In the genomic region with DNA sequence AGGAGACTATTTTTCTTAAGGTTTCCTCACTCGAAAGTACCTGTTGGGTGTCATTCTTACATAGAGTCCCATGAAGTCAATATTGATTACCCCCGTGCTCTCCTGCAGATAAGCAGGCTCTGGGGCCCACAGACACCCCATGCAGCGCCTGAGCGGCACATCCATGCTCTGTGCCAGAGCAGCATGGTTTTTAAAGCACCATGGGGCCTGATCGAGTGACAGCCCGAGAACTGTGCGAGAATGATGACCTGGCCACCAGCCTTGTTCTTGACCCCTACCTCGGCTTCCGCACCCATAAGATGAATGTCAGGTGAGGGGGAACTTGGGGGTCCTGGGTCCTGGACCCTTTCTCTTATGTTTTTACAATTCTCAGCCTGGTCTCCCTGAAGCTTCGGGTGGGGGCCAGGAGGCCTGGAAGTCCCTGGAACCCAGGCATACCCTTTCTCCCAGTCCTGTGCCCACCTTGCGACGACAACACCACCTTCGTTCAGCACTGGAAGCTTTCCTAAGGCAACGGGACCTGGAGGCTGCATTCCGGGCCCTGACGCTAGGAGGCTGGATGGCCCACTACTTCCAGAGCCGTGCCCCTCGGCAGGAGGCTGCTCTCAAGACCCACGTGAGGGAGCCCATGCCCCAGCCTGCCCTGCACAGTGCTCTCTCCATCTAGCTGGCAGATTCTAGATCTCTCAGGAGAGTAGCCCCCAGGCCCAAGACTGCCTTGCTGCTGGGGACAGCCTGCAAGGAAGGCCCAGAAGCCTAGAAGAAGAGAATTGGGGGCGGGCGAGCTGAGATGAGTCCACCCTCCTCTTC, we compare ENCODE assay signal across 9 mouse cellular contexts. TPM values are rescaled to one million over a fixed set of nuclear protein-coding genes. Genes with fewer than 3 reads are reported as not detected.
DNase-seq lines count a peak whose midpoint lies in the region; ATAC-seq and TF ChIP-seq lines count a peak whose summit lies in the region.
"Had no signal": no experiment of that assay in that cellular context is flagged by ENCODE, and none has a peak within 500 bp of the region (broad histone marks: within the 10 kb centered on the region; RNA-seq: fewer than 3 reads in every experiment).

No protein-coding gene starts in this region.

- H3K4me2 ChIP-seq in forebrain, embryonic 14.5 days (ENCODE audit: low read length), result peak overlapping the region; percentile 68
- peak overlapping the region; percentile 91 for H3K4me2 ChIP-seq in liver, embryonic 16.5 days (ENCODE audit: low read depth, low read length)

- H3K9me3 ChIP-seq in ES-E14 (ENCODE audit: control insufficient read depth, insufficient read depth, low read depth, low read length), result no peaks in the 10 kb centered on the region
- H3K9me3 ChIP-seq in forebrain, embryonic 14.5 days (replicated peaks; ENCODE audit: control insufficient read depth, low read length), result no peaks in the 10 kb centered on the region
- no peaks in the 10 kb centered on the region for H3K9me3 ChIP-seq in liver, embryonic 16.5 days (replicated peaks; ENCODE audit: control insufficient read depth, low read length)

- peaks cover 0 to 22% of the 10 kb centered on the region in 2 experiments; a peak in 1 of 4 replicates for H3K4me1 ChIP-seq in ES-E14 (ENCODE audit: control insufficient read depth in 2 of 2, insufficient read depth in 2 of 2, low read length in 2 of 2, poor library complexity in 1 of 2)
- H3K4me1 ChIP-seq in forebrain, embryonic 14.5 days (ENCODE audit: control insufficient read depth, insufficient read depth, low read length), result peaks cover 21% of the 10 kb centered on the region
- peaks cover 66% of the 10 kb centered on the region for H3K4me1 ChIP-seq in liver, embryonic 16.5 days (ENCODE audit: control insufficient read depth, low read depth, low read length)

- peak overlapping the region; percentile 90 to 95; a peak in 2 of 4 replicates for H3K4me3 ChIP-seq in ES-E14 (ENCODE audit: insufficient read depth in 1 of 2, low read depth in 1 of 2, low read length in 2 of 2, poor library complexity in 1 of 2, severe bottlenecking in 1 of 2)
- H3K4me3 ChIP-seq in forebrain, embryonic 14.5 days (ENCODE audit: low read depth, low read length), result peak overlapping the region; percentile 67
- peak overlapping the region; percentile 83 for H3K4me3 ChIP-seq in liver, embryonic 16.5 days (ENCODE audit: low read depth, low read length)

- no peaks in the 10 kb centered on the region for H3K27me3 ChIP-seq in forebrain, embryonic 14.5 days (replicated peaks; ENCODE audit: control insufficient read depth, insufficient read depth, low read length)
- H3K27me3 ChIP-seq in liver, embryonic 16.5 days (ENCODE audit: control insufficient read depth, insufficient read depth, low read depth, low read length), result no peaks in the 10 kb centered on the region

- no peak overlapping the region; the same call in 1 of the 2 replicates for H3K9ac ChIP-seq in ES-E14 (ENCODE audit: insufficient read depth, low read depth, low read length, poor library complexity, severe bottlenecking)
- H3K9ac ChIP-seq in forebrain, embryonic 14.5 days (ENCODE audit: low read length), result no peak overlapping the region
- peak overlapping the region; percentile 90 for H3K9ac ChIP-seq in liver, embryonic 16.5 days (ENCODE audit: low read depth, low read length)

- 80% methylated on average over 21 of the region's 21 CpGs for WGBS in forebrain, embryonic 14.5 days
- 55% methylated on average over 21 of the region's 21 CpGs for WGBS in liver, embryonic 16.5 days (ENCODE audit: insufficient replicate concordance)

- H3K27ac ChIP-seq in ES-E14 (ENCODE audit: insufficient read depth, low read depth, low read length, poor library complexity, severe bottlenecking), result no peak overlapping the region
- H3K27ac ChIP-seq in forebrain, embryonic 14.5 days (ENCODE audit: low read depth, low read length), result no peak overlapping the region
- H3K27ac ChIP-seq in liver, embryonic 16.5 days (ENCODE audit: low read length), result peak overlapping the region; percentile 93

- no peak for ATAC-seq in forebrain, embryonic 14.5 days
- ATAC-seq in liver, embryonic 16.5 days (ENCODE audit: low read depth), result peak; percentile 30
- ATAC-seq in megakaryocyte-erythroid progenitor cell, adult 5-6 weeks (replicated peaks; ENCODE audit: low FRiP score, low TSS enrichment, poor library complexity, severe bottlenecking), result no peak

- in situ Hi-C loops in ES-E14 (cut with MboI; ENCODE audit: low sequenced_read_pairs in 2 of 2, unreplicated experiment in 2 of 2), result no loop called here

- H3K36me3 ChIP-seq in ES-E14 (ENCODE audit: control insufficient read depth, insufficient read depth, low read length, poor library complexity, severe bottlenecking), result peaks cover 41% of the 10 kb centered on the region
- peaks cover 24% of the 10 kb centered on the region for H3K36me3 ChIP-seq in forebrain, embryonic 14.5 days (ENCODE audit: control insufficient read depth, insufficient read depth, low read length)
- peaks cover 13% of the 10 kb centered on the region; the same call in 1 of the 2 replicates for H3K36me3 ChIP-seq in liver, embryonic 16.5 days (ENCODE audit: control insufficient read depth, insufficient read depth)

- peak; percentile 92 for DNase-seq in heart, adult 11 months
- no peak for DNase-seq in heart, adult 8-10 months (ENCODE audit: low spot score)
- DNase-seq in ES-E14 (ENCODE audit: low read depth, low spot score), result no peak
- no peak for DNase-seq in forebrain, embryonic 14.5 days (ENCODE audit: low spot score)
- DNase-seq in right cerebral cortex, postnatal 10 days (ENCODE audit: low spot score in 2 of 2), result no peak
- DNase-seq in spleen, adult 12 weeks (ENCODE audit: low spot score), result no peak

TF ChIP-seq in ES-E14, 5 proteins besides CTCF, POLR2A, EP300 and RAD21:
- no peak for TF ChIP-seq ZC3H11A (IDR thresholded peaks at IDR 0.05; ENCODE audit: borderline replicate concordance, low read depth, low read length)
- TF ChIP-seq HCFC1 (IDR thresholded peaks at IDR 0.05; ENCODE audit: borderline replicate concordance, insufficient read depth, low read length), result no peak
- TF ChIP-seq MAFK (IDR thresholded peaks at IDR 0.05; ENCODE audit: insufficient read depth, low read depth, low read length), result no peak
- TF ChIP-seq CHD2 (IDR thresholded peaks at IDR 0.05; ENCODE audit: low read depth, low read length), result no peak

RNA-seq across cellular contexts. Expression of a gene that starts 2.0 kb away (rescaled TPM):
- total RNA-seq in heart, adult 8-10 months (2022), result 10 to 100 TPM in 2 of 4 experiments, 1 to 10 TPM in 2; 7.5 to 10.8 (median 9.7) TPM
- total RNA-seq in ES-E14 (2012; rRNA removed), result 68.4 and 121 TPM in 2 replicates
- polyA plus RNA-seq in forebrain, embryonic 14.5 days (2014; fragmentation: Nextera tagmentation; extraction: Ambion mirVana), result 54.6 and 57.1 TPM in 2 replicates
- polyA plus RNA-seq in liver, embryonic 16.5 days (2015; fragmentation: Nextera tagmentation; extraction: Ambion mirVana), result 41.3 and 47.4 TPM in 2 replicates
- total RNA-seq in megakaryocyte-erythroid progenitor cell, adult 5-6 weeks (2014; fragmentation: Nextera tagmentation), result 75.8 and 96.3 TPM in 2 replicates
- total RNA-seq in megakaryocyte-erythroid progenitor cell, adult 5-6 weeks (2017), result 25.6 and 52.4 TPM in 2 replicates

RNA-seq across cellular contexts. Expression of a gene that starts 11.0 kb away (rescaled TPM):
- 1 to 10 TPM; 1.8 to 3.8 (median 2.8) TPM for total RNA-seq in heart, adult 8-10 months (2022)
- 46.4 and 130 TPM in 2 replicates for total RNA-seq in ES-E14 (2012; rRNA removed)
- 11.7 and 13.1 TPM in 2 replicates for polyA plus RNA-seq in forebrain, embryonic 14.5 days (2014; fragmentation: Nextera tagmentation; extraction: Ambion mirVana)
- 65.0 and 71.5 TPM in 2 replicates for polyA plus RNA-seq in liver, embryonic 16.5 days (2015; fragmentation: Nextera tagmentation; extraction: Ambion mirVana)
- 279 and 377 TPM in 2 replicates for total RNA-seq in megakaryocyte-erythroid progenitor cell, adult 5-6 weeks (2014; fragmentation: Nextera tagmentation)
- 151 and 283 TPM in 2 replicates for total RNA-seq in megakaryocyte-erythroid progenitor cell, adult 5-6 weeks (2017)

RNA-seq across cellular contexts. Expression of a gene that starts 16.8 kb away (rescaled TPM):
- under 1 TPM in 3 of 4 experiments, not detected in 1; 0.12 to 0.24 (median 0.17) TPM for total RNA-seq in heart, adult 8-10 months (2022)
- total RNA-seq in ES-E14 (2012; rRNA removed), result 0.53 and 0.94 TPM in 2 replicates
- polyA plus RNA-seq in forebrain, embryonic 14.5 days (2014; fragmentation: Nextera tagmentation; extraction: Ambion mirVana), result 0.12 TPM in 1 of 2 replicates, not detected in the other
- 0.33 and 0.36 TPM in 2 replicates for polyA plus RNA-seq in liver, embryonic 16.5 days (2015; fragmentation: Nextera tagmentation; extraction: Ambion mirVana)
- not detected in 2 replicates for total RNA-seq in megakaryocyte-erythroid progenitor cell, adult 5-6 weeks (2014; fragmentation: Nextera tagmentation)
- total RNA-seq in megakaryocyte-erythroid progenitor cell, adult 5-6 weeks (2017), result 0.33 and 1.1 TPM in 2 replicates

RNA-seq across cellular contexts. Expression of a gene that starts 29.2 kb away (rescaled TPM):
- not detected for total RNA-seq in heart, adult 8-10 months (2022)
- 0.11 TPM in 1 of 2 replicates, not detected in the other for total RNA-seq in ES-E14 (2012; rRNA removed)
- not detected in 2 replicates for polyA plus RNA-seq in forebrain, embryonic 14.5 days (2014; fragmentation: Nextera tagmentation; extraction: Ambion mirVana)
- polyA plus RNA-seq in liver, embryonic 16.5 days (2015; fragmentation: Nextera tagmentation; extraction: Ambion mirVana), result not detected in 2 replicates
- total RNA-seq in megakaryocyte-erythroid progenitor cell, adult 5-6 weeks (2014; fragmentation: Nextera tagmentation), result not detected in 2 replicates
- not detected in 2 replicates for total RNA-seq in megakaryocyte-erythroid progenitor cell, adult 5-6 weeks (2017)
- polyA plus RNA-seq: C2C12 had no signal

RNA-seq across cellular contexts. Expression of a gene that starts 40.8 kb away (rescaled TPM):
- total RNA-seq in heart, adult 8-10 months (2022), result under 1 TPM in 1 of 4 experiments, not detected in 3; 0.19 TPM
- 1.2 and 2.1 TPM in 2 replicates for total RNA-seq in ES-E14 (2012; rRNA removed)
- polyA plus RNA-seq in forebrain, embryonic 14.5 days (2014; fragmentation: Nextera tagmentation; extraction: Ambion mirVana), result 0.21 and 0.32 TPM in 2 replicates
- polyA plus RNA-seq in liver, embryonic 16.5 days (2015; fragmentation: Nextera tagmentation; extraction: Ambion mirVana), result 0.12 TPM in 1 of 2 replicates, not detected in the other
- total RNA-seq in megakaryocyte-erythroid progenitor cell, adult 5-6 weeks (2014; fragmentation: Nextera tagmentation), result not detected in 2 replicates
- 0.15 TPM in 1 of 2 replicates, not detected in the other for total RNA-seq in megakaryocyte-erythroid progenitor cell, adult 5-6 weeks (2017)
